Mouse (Mus musculus) stomach, postnatal 0 days (tissue): ENCODE measurements around the gene Mup21. TPM values are rescaled to one million over a fixed set of nuclear protein-coding genes. Genes with fewer than 3 reads are reported as not detected.
"Not testable (repeated sequence)": the region's sequence is repeated elsewhere in the genome, so short reads cannot be mapped to it uniquely, and the experiment has no call there.

Source experiments
- ATAC-seq: fragments of 200-750 bp; cut with Nextera tagmentation; 2 replicates; pipeline ENCODE4 v1.8.0; 2017; ENCODE audit not compliant: low FRiP score, low TSS enrichment
- DNase-seq: peaks from one replicate; pipeline ENCODE4 v3.0.0-alpha.2; 2016; ENCODE audit warnings: low spot score
- H3K27ac ChIP-seq: fragments of 300-500 bp; sonication (generic); replicated peaks from 2 replicates; pipeline ENCODE4 v1.5.1; 2014; ENCODE audit warnings: mild to moderate bottlenecking, control low read depth
- H3K27me3 ChIP-seq: fragments of 300-500 bp; sonication (generic); 2 replicates; pipeline ENCODE4 v1.6.1; 2014; ENCODE audit warnings: low read length; ENCODE audit not compliant: control insufficient read depth, insufficient read depth
- H3K36me3 ChIP-seq: fragments of 300-500 bp; sonication (generic); 2 replicates; pipeline ENCODE4 v1.6.1; 2014; ENCODE audit warnings: low read length, mixed read lengths; ENCODE audit not compliant: control insufficient read depth, insufficient read depth
- H3K4me1 ChIP-seq: fragments of 300-500 bp; sonication (generic); replicated peaks from 2 replicates; pipeline ENCODE4 v1.6.1; 2014; ENCODE audit warnings: antibody characterized with exemption; ENCODE audit not compliant: control insufficient read depth, insufficient read depth
- H3K4me2 ChIP-seq: fragments of 300-500 bp; sonication (generic); replicated peaks from 2 replicates; pipeline ENCODE4 v1.6.1; 2014; ENCODE audit warnings: low read depth, mild to moderate bottlenecking, control low read depth, moderate library complexity
- H3K4me3 ChIP-seq: fragments of 300-500 bp; sonication (generic); 2 replicates; pipeline ENCODE4 v1.5.1; 2014; ENCODE audit warnings: low read depth, low read length, control low read depth
- H3K9ac ChIP-seq: fragments of 300-500 bp; sonication (generic); 2 replicates; pipeline ENCODE4 v1.6.1; 2014; ENCODE audit warnings: mild to moderate bottlenecking, low read length, control low read depth, mixed read lengths
- H3K9me3 ChIP-seq: fragments of 300-500 bp; sonication (generic); 2 replicates; pipeline ENCODE4 v1.6.1; 2016; ENCODE audit warnings: low read length; ENCODE audit not compliant: control insufficient read depth
- CTCF ChIP-seq: IDR thresholded peaks from 2 replicates; pipeline ENCODE4 v1.5.1; 2016; ENCODE audit warnings: antibody characterized with exemption, low read depth, mild to moderate bottlenecking, moderate library complexity
- EP300 ChIP-seq: optimal IDR thresholded peaks from 2 replicates; pipeline ENCODE3; 2016; ENCODE audit warnings: antibody characterized with exemption
- WGBS: fragments of 180-500 bp; shearing (Covaris S2); extraction: QIAGEN DNeasy Blood & Tissue Kit; methylation state at CpG from one replicate; pipeline ENCODE4 v1.1.7; 2014; 5-methylcytosine and 5-hydroxymethylcytosine counted together
- polyA plus RNA-seq: library from polyadenylated mRNA; unstranded; fragments of >200 nt; fragmentation: Nextera tagmentation; extraction: Ambion mirVana; gene quantifications from 2 replicates; pipeline ENCODE4 v1.2.1, GENCODE M21; 2015

Gene Mup21
- polyA plus RNA-seq: not detected in 2 replicates

GRCm38 (mm10) chr4:62150811-62151210 lies at the start of gene Mup21:
Gene Mup21, minus strand, starts transcription at chr4:62150863.
- no peak within 1 kb of the TSS for H3K27ac ChIP-seq
- no peaks in the 10 kb centered on the region for H3K9me3 ChIP-seq
- H3K27me3 ChIP-seq: no peaks in the 10 kb centered on the region
- H3K4me3 ChIP-seq: no peak within 1 kb of the TSS
- H3K4me1 ChIP-seq: no peaks in the 10 kb centered on the region
- WGBS: 70% methylated on average over 2 of the region's 2 CpGs
- no peak for TF ChIP-seq EP300
- ATAC-seq: no peak
- no peaks in the 10 kb centered on the region for H3K36me3 ChIP-seq
- no peak within 1 kb of the TSS for H3K9ac ChIP-seq
- no peak within 1 kb of the TSS for H3K4me2 ChIP-seq
- DNase-seq: no peak

DNA sequence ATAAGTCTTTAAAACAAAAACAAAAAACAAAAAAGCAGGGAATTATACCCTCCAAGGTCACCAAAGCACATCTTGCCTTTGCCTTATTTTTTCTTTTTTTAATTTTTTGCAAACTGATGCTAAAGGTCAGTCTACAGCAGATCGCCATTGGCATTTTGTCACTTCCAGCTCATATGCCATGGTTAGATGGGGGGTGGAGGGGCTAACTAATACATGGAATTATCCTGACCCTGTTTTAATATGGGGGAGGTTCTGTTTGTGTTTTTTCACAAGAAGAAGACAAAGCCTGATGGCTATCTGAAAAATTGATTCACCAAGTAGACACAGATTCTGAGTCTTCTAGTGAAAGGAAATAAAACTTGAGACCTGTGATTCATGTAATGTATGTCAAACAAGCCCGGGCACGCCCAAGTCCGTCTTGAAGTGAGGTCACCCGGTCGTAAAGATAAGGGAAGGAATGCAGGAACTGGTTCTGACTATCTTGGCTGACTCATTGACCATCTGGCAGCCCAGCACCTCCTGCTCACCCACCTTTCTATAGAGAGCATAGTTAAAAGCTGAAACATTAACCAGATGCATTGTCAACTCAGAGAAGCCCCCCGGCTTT lies 49.4 kb upstream of the Mup21 start:
- 49% methylated on average over 7 of the region's 7 CpGs for WGBS

DNA sequence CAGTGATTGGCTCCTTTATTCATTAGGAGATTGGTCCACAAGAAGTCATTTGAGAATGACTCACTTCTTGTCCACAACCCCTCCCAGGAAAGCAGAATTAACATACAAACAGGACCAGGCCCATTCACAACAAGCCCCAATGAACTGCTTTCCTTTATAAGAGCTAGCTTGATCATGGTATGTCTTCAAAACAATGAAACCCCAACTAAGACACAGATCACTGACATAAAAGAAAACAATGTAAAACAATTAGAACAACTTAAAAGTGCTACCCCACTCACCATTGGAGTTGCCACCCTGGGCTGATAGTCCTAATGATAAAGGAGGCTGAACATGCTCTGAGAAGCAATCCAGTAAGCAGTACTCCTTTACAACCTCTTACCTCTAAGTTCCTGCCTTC lies 38.1 kb upstream of the Mup21 start:
- H3K4me3 ChIP-seq: no peak overlapping the region
- no peaks in the 10 kb centered on the region for H3K27me3 ChIP-seq
- H3K9me3 ChIP-seq: peaks cover 10% of the 10 kb centered on the region
- ATAC-seq: no peak
- TF ChIP-seq CTCF (no peak), EP300 (no peak)
- H3K27ac ChIP-seq: no peak overlapping the region
- H3K4me2 ChIP-seq: no peak overlapping the region
- no peak overlapping the region for H3K9ac ChIP-seq
- peaks cover 25% of the 10 kb centered on the region for H3K36me3 ChIP-seq
- DNase-seq: no peak
- no peaks in the 10 kb centered on the region for H3K4me1 ChIP-seq

More for the DNA sequence above, 49.4 kb upstream of the Mup21 start:
- Histone ChIP-seq H3K9ac (no peak overlapping the region), H3K4me1 (no peaks in the 10 kb centered on the region), H3K27ac (no peak overlapping the region), H3K36me3 (peaks cover 17% of the 10 kb centered on the region), H3K4me3 (no peak overlapping the region), H3K27me3 (no peaks in the 10 kb centered on the region), H3K4me2 (no peak overlapping the region), H3K9me3 (no peaks in the 10 kb centered on the region)
- ATAC-seq: peak; percentile 70
- TF ChIP-seq EP300: no peak
- TF ChIP-seq CTCF: no peak
- peak; percentile 59 for DNase-seq

DNA sequence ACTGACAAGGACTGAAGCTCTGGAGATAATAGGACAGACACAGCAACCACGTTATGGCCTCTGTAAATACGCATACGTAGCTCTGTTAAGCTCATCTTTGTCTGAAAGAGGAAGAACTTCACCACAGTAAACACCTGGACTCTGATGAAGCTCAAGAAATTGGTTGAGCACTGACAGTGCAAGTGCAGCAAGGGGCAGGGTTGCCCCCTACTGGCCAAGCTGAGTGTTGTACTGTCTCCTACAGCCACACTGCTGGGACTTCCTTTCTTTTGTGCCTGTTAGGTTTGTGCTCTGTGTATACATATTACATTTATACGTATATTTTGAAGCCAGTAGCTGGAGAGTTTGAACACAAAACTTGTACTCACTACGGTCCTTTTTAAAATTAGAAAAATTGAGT lies 26.6 kb upstream of the Mup21 start:
- no peak overlapping the region for H3K9ac ChIP-seq
- no peak overlapping the region for H3K4me3 ChIP-seq
- TF ChIP-seq CTCF (peak; percentile 71), EP300 (no peak)
- no peaks in the 10 kb centered on the region for H3K27me3 ChIP-seq
- 31% methylated on average over 5 of the region's 5 CpGs for WGBS
- ATAC-seq: no peak
- DNase-seq: peak; percentile 22
- H3K9me3 ChIP-seq: no peaks in the 10 kb centered on the region
- no peaks in the 10 kb centered on the region for H3K36me3 ChIP-seq
- no peak overlapping the region for H3K4me2 ChIP-seq
- no peaks in the 10 kb centered on the region for H3K4me1 ChIP-seq
- no peak overlapping the region for H3K27ac ChIP-seq

DNA sequence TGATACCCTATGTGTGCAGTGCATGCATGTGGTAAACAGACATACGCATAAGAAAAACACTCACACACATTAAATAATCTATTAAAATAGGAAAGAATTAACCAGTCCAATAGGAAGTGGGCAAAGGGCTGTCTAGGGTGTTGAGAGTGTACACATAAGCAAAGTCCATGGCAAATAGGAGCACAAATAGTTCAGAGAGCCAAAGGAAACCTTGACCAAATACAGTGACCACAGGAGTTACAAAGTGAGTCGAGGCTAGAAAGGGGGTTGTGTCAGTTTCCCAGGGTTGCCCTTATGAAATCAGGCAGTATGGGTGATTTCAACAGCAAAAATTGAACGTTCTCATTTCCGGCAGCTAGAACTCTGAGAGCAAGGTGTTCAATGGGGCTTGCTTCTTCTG lies 23.8 kb upstream of the Mup21 start:
- no peak overlapping the region for H3K9ac ChIP-seq
- no peaks in the 10 kb centered on the region for H3K9me3 ChIP-seq
- no peaks in the 10 kb centered on the region for H3K27me3 ChIP-seq
- H3K36me3 ChIP-seq: no peaks in the 10 kb centered on the region
- ATAC-seq: no peak
- TF ChIP-seq EP300 (no peak), CTCF (no peak)
- H3K4me3 ChIP-seq: no peak overlapping the region
- no peak overlapping the region for H3K4me2 ChIP-seq
- WGBS: 80% methylated on average over 4 of the region's 4 CpGs
- DNase-seq: no peak
- no peak overlapping the region for H3K27ac ChIP-seq
- H3K4me1 ChIP-seq: no peaks in the 10 kb centered on the region

DNA sequence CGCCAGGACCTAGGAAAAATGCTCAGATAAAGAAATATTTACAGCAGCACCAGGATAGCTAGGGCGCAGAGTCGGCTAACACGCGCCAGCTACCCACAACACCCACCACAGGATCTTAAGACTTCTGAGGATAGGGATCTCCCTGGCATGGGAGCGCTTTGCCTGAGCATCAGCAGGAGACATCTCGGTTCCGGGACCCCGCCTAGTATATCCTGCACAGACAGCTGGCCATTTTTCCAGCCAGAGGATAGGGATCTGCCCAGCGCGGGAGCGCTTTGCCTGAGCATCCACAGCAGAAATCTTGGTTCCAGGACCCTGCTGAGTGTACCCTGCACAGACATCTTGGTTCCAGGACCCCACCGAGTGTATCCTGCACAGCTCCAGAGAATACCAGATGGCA lies 17.0 kb upstream of the Mup21 start:
- H3K4me2 ChIP-seq, H3K9ac ChIP-seq, H3K36me3 ChIP-seq, H3K4me3 ChIP-seq, ATAC-seq, DNase-seq, H3K27ac ChIP-seq, H3K27me3 ChIP-seq, H3K9me3 ChIP-seq, H3K4me1 ChIP-seq: not testable (repeated sequence)
- 92% methylated on average over 13 of the region's 13 CpGs for WGBS
